17 mouse cellular contexts compared by ENCODE assay signal in genomic region chr1:190727385-190727784, GRCm38 (mm10).
DNase-seq lines count a peak whose midpoint lies in the region; ATAC-seq and TF ChIP-seq lines count a peak whose summit lies in the region.
"Had no signal": no experiment of that assay in that cellular context is flagged by ENCODE, and none has a peak within 500 bp of the region (broad histone marks: within the 10 kb centered on the region; RNA-seq: fewer than 3 reads in every experiment).

No protein-coding gene starts in this region.

- H3K4me2 ChIP-seq in lung, embryonic 14.5 days: no peak overlapping the region
- H3K4me2 ChIP-seq in forebrain, embryonic 14.5 days (ENCODE audit: low read length): peak overlapping the region; percentile 0
- H3K4me2 ChIP-seq in midbrain, embryonic 13.5 days (replicated peaks): no peak overlapping the region
- H3K4me2 ChIP-seq: limb, embryonic 15.5 days had no signal

- WGBS in lung, embryonic 14.5 days: 23% methylated on average over 2 of the region's 2 CpGs
- WGBS in forebrain, embryonic 10.5 days: 69% methylated on average over 2 of the region's 2 CpGs
- WGBS in forebrain, embryonic 14.5 days: 14% methylated on average over 2 of the region's 2 CpGs
- 51% methylated on average over 2 of the region's 2 CpGs for WGBS in midbrain, embryonic 13.5 days

- no peak overlapping the region for H3K9ac ChIP-seq in lung, embryonic 14.5 days
- H3K9ac ChIP-seq in forebrain, embryonic 14.5 days (ENCODE audit: low read length): no peak overlapping the region
- H3K9ac ChIP-seq in midbrain, embryonic 13.5 days (replicated peaks): no peak overlapping the region
- H3K9ac ChIP-seq: limb, embryonic 15.5 days; liver, postnatal 0 days had no signal

- H3K27ac ChIP-seq in lung, embryonic 14.5 days (ENCODE audit: low read depth): no peak overlapping the region
- H3K27ac ChIP-seq in forebrain, embryonic 10.5 days: peak overlapping the region; percentile 71; the same call in 1 of the 2 replicates
- H3K27ac ChIP-seq in forebrain, embryonic 14.5 days (ENCODE audit: low read depth, low read length): peak overlapping the region; percentile 59
- H3K27ac ChIP-seq in midbrain, embryonic 13.5 days: peak overlapping the region; percentile 69
- H3K27ac ChIP-seq: limb, embryonic 15.5 days; stomach, postnatal 0 days had no signal

- ATAC-seq in lung, embryonic 14.5 days (ENCODE audit: insufficient read depth): peak; percentile 75; the same call in 1 of the 2 replicates
- ATAC-seq in forebrain, embryonic 14.5 days: peak; percentile 30
- ATAC-seq in midbrain, embryonic 13.5 days: no peak
- ATAC-seq in erythroblast, adult 5-6 weeks (replicated peaks; ENCODE audit: low FRiP score, poor library complexity, severe bottlenecking): no peak
- ATAC-seq: inflammation-experienced regulatory T-cells, adult 6 months; liver, postnatal 0 days had no signal

- no peaks in the 10 kb centered on the region for H3K27me3 ChIP-seq in lung, embryonic 14.5 days (ENCODE audit: insufficient read depth, low read length)
- 0 out of 2 replicates have a peak, but pooled peaks cover 4% of the 10 kb centered on the region for H3K27me3 ChIP-seq in forebrain, embryonic 10.5 days (ENCODE audit: poor library complexity, severe bottlenecking)
- no peaks in the 10 kb centered on the region for H3K27me3 ChIP-seq in forebrain, embryonic 14.5 days (replicated peaks; ENCODE audit: control insufficient read depth, insufficient read depth, low read length)
- no peaks in the 10 kb centered on the region for H3K27me3 ChIP-seq in midbrain, embryonic 13.5 days
- H3K27me3 ChIP-seq: limb, embryonic 15.5 days; megakaryocyte, embryonic 14.5 days had no signal

- DNase-seq in lung, embryonic 14.5 days: peak; percentile 80
- DNase-seq in lung, adult 18-20 months: no peak
- no peak for DNase-seq in forebrain, embryonic 10.5 days (ENCODE audit: extremely low spot score, low spot score)
- peak; percentile 87 for DNase-seq in forebrain, embryonic 14.5 days (ENCODE audit: low spot score)
- no peak for DNase-seq in adrenal gland, postnatal 25 days
- DNase-seq in cerebellum, adult 9-11 months: no peak
- DNase-seq: adrenal gland, postnatal 10 days; cerebellum, adult 9-10 months; heart, adult 18-20 months; liver, postnatal 0 days; thymus, postnatal 25 days had no signal

- no peaks in the 10 kb centered on the region for H3K4me1 ChIP-seq in lung, embryonic 14.5 days (ENCODE audit: insufficient read depth)
- peaks cover 54% of the 10 kb centered on the region for H3K4me1 ChIP-seq in forebrain, embryonic 10.5 days
- peaks cover 46% of the 10 kb centered on the region for H3K4me1 ChIP-seq in forebrain, embryonic 14.5 days (ENCODE audit: control insufficient read depth, insufficient read depth, low read length)
- H3K4me1 ChIP-seq in midbrain, embryonic 13.5 days (replicated peaks): peaks cover 55% of the 10 kb centered on the region
- H3K4me1 ChIP-seq: megakaryocyte, embryonic 14.5 days had no signal

- H3K9me3 ChIP-seq in lung, embryonic 14.5 days (ENCODE audit: low read depth, low read length): no peaks in the 10 kb centered on the region
- no peaks in the 10 kb centered on the region for H3K9me3 ChIP-seq in forebrain, embryonic 10.5 days
- no peaks in the 10 kb centered on the region for H3K9me3 ChIP-seq in forebrain, embryonic 14.5 days (replicated peaks; ENCODE audit: control insufficient read depth, low read length)
- no peaks in the 10 kb centered on the region for H3K9me3 ChIP-seq in midbrain, embryonic 13.5 days
- H3K9me3 ChIP-seq: limb, embryonic 15.5 days had no signal

- no peaks in the 10 kb centered on the region for H3K36me3 ChIP-seq in lung, embryonic 14.5 days (ENCODE audit: insufficient read depth)
- H3K36me3 ChIP-seq in forebrain, embryonic 10.5 days (replicated peaks): no peaks in the 10 kb centered on the region
- H3K36me3 ChIP-seq in forebrain, embryonic 14.5 days (ENCODE audit: control insufficient read depth, insufficient read depth, low read length): no peaks in the 10 kb centered on the region
- no peaks in the 10 kb centered on the region for H3K36me3 ChIP-seq in midbrain, embryonic 13.5 days
- H3K36me3 ChIP-seq: limb, embryonic 15.5 days had no signal

- no peak overlapping the region for H3K4me3 ChIP-seq in lung, embryonic 14.5 days (ENCODE audit: low read depth, low read length)
- H3K4me3 ChIP-seq in forebrain, embryonic 10.5 days: no peak overlapping the region
- no peak overlapping the region for H3K4me3 ChIP-seq in forebrain, embryonic 14.5 days (ENCODE audit: low read depth, low read length)
- H3K4me3 ChIP-seq in midbrain, embryonic 13.5 days (replicated peaks): no peak overlapping the region
- H3K4me3 ChIP-seq: limb, embryonic 15.5 days; megakaryocyte, embryonic 14.5 days had no signal

- no peak for TF ChIP-seq CTCF in lung, embryonic 14.5 days (IDR thresholded peaks at IDR 0.05; ENCODE audit: low read depth)

Comparison
In these comparisons a context has a peak if more than half of its experiments do, and no peak if none do; other contexts are left out.
1. DNase-seq: peak in lung, embryonic 14.5 days (single experiment) and forebrain, embryonic 14.5 days (single experiment); none in lung, adult 18-20 months (0 of 2), forebrain, embryonic 10.5 days (single experiment), adrenal gland, postnatal 25 days (single experiment) and cerebellum, adult 9-11 months (single experiment).
2. ATAC-seq: peak in lung, embryonic 14.5 days (single experiment) and forebrain, embryonic 14.5 days (single experiment); none in midbrain, embryonic 13.5 days (single experiment) and erythroblast, adult 5-6 weeks (single experiment).